Mouse (Mus musculus): ENCODE results near the gene Ruvbl1.

DNA sequence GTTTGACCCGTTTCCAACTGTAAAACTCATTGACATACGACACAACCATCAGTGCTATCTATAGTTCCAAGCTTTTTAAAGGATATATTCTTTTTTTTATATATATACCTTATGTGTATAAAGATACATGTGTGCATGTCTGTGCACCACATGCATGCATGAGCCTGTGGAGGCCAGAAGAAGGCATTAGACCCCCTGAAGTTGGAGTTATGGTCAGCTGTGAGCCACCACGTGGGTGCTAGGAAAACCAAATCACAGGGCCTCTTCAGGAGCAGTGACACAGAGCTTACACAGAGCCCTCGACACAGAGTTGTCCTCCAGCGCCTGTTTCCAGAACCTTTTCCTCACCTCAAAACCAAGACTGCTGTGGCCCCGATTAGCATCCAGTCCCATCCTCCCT lies 24.6 kb downstream of the Ruvbl1 start:
- TF ChIP-seq CTCF (IDR thresholded peaks at IDR 0.05; ENCODE audit: low read depth) (no peak), EP300 (IDR thresholded peaks at IDR 0.05; ENCODE audit: low read depth) (no peak)
